Mouse (Mus musculus): ENCODE results near the gene Dlx5.

GRCm38 (mm10) chr6:6878841-6879291 lies 3.0 kb downstream of the Dlx5 start:
- no peak for TF ChIP-seq POLR2A (IDR thresholded peaks at IDR 0.05; ENCODE audit: control insufficient read depth, extremely low read depth, insufficient read depth, low read length, poor library complexity)
- TF ChIP-seq CTCF (IDR thresholded peaks at IDR 0.05; ENCODE audit: borderline replicate concordance, control insufficient read depth, extremely low read depth, insufficient read depth, low read length, poor library complexity) = no peak

All from thymus, adult 2 months (tissue).